Mouse (Mus musculus) layer of hippocampus, postnatal 25 days (tissue): ENCODE results near the gene Olfr598. TPM values are rescaled to one million over a fixed set of nuclear protein-coding genes. Genes with fewer than 3 reads are reported as not detected.
"Not testable (repeated sequence)": the region's sequence is repeated elsewhere in the genome, so short reads cannot be mapped to it uniquely, and the experiment has no call there.

Experiments used
- DNase-seq, 2 experiments: peaks; one replicate each; pipeline ENCODE4 v3.0.0; 2022; ENCODE audit warnings: mixed read lengths in 2 of 2, low spot score in 1 of 2; ENCODE audit errors: extremely low spot score in 1 of 2
- total RNA-seq, 2 experiments: library from RNA; stranded (reverse); gene quantifications; 2 replicates each; pipeline ENCODE4 v1.2.3; 2021

Olfr598 gene
- total RNA-seq, result not detected

DNA sequence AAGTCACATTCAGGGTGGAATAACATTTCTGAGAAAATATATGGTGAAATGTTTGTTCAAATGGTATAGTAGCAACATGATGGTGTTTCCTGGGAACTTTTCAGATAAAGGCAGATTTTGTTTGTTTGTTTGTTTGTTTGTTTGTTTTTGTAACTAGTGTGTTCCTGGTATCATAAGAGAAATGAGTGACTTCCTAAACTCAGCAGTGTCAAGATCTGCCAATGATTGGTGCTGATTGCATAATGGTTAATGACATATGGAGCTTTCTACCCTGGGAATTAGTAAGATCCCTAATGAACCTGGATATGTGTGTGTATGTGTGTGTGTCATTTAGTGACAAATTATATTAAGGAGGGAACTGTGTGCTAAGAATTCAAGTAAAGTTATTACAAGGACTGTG, at the start of gene Olfr598:
Gene Olfr598, plus strand, starts transcription at position 301 of the 400 bp plus-strand sequence.
- no peak for DNase-seq

DNA sequence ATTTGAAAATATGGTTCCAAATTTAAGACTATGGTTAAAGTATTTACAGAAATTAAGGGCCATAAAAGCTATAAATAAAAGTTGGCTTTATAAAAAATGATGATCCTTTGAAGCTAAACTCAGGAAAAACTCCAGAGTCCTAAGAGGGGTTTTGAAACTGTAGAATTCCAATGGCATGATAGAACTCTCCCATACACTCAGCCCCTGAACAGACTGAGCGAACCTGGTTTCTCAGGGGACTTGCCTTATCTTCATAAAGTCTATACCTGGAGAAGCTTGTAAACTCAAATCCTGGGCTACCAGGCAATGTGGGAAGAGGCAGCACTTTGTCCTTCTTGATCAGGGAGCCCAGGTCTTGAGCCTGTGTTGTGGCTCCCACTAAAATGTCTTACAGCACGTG, 18.0 kb upstream of the Olfr598 start, which contains the start of gene Olfr596:
Gene Olfr596, plus strand, starts transcription at position 301 of the 400 bp plus-strand sequence.
- not testable (repeated sequence) for DNase-seq

GRCm38 (mm10) chr7:103316015-103316414, 7.4 kb upstream of the Olfr598 start, which contains the start of gene Olfr597:
Gene Olfr597 (plus strand): TSS chr7:103316315.
- DNase-seq, result not testable (repeated sequence)

DNA sequence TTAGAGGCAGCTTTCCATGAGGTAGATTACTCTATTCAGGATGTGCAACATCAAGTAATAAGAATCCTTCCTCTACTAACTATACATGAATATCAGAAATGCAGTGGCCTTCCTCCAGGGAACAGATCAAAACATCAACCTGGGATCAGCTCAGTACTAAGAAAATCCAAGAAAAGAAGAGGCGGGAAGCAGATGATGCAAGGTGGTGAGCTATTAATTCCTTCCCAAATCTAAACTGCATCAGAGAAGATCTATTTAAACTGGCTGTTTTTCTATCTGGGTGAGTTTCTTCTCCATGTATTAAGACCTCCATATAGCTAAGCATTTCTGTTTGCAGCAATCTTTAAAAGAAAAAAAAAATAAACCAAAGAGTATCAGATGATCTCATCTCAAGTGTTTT, 12.2 kb downstream of the Olfr598 start, which contains the start of gene Olfr599:
Gene Olfr599, plus strand, starts transcription at position 301 of the 400 bp plus-strand sequence.
- DNase-seq, result no peak

DNA sequence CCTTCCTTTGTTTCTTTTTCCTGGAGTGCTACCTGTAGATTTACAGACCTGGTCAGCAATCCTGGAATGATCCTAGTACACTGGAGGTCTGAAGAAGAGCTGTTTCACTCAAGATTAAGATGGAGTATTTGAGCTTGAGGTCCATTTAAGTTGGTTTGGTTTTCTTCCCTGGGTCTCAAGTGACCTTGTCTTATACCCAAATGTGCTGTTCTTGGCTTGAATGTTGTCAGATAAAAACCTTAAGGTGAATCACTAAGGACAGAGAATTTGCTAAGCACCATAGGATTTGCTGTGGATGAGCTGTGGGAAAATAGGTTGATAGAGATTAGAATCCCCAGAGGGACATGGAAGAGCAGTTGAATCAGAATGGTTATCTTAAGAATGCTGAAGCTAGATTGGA, 26.2 kb downstream of the Olfr598 start, which contains the start of gene Olfr600:
Gene Olfr600, minus strand, starts transcription at position 101 of the 400 bp plus-strand sequence.
- DNase-seq, result no peak

- no peak for DNase-seq
These were observed 39.2 kb downstream of the Olfr598 start, which contains the start of gene Olfr601 for GRCm38 (mm10) chr7:103362555-103362954. Gene Olfr601 (minus strand): TSS chr7:103362655.

Other genes starting within 250 kb of the Olfr598 start
- not detected for gene Olfr584, start 241.7 kb upstream of the Olfr598 start, total RNA-seq
- gene Olfr585, start 225.8 kb upstream of the Olfr598 start, total RNA-seq, result not detected
- gene Olfr586, start 197.9 kb upstream of the Olfr598 start, total RNA-seq, result not detected
- not detected for gene Olfr588-ps1, start 182.7 kb upstream of the Olfr598 start, total RNA-seq
- gene Olfr589, start 167.2 kb upstream of the Olfr598 start, total RNA-seq, result not detected
- not detected for gene Olfr591, start 145.2 kb upstream of the Olfr598 start, total RNA-seq
- not detected for gene Olfr592, start 138.8 kb upstream of the Olfr598 start, total RNA-seq
- gene Olfr593, start 111.7 kb upstream of the Olfr598 start, total RNA-seq, result not detected
- not detected for gene Olfr594, start 106.6 kb upstream of the Olfr598 start, total RNA-seq
- not detected for gene Usp17ld, start 71.1 kb upstream of the Olfr598 start, total RNA-seq
- not detected for gene Olfr596, start 17.9 kb upstream of the Olfr598 start, total RNA-seq
- gene Olfr597, start 7.3 kb upstream of the Olfr598 start, total RNA-seq, result not detected
- not detected for gene Olfr599, start 12.3 kb downstream of the Olfr598 start, total RNA-seq
- gene Olfr600, start 26.1 kb downstream of the Olfr598 start, total RNA-seq, result not detected
- not detected for gene Olfr601, start 39.1 kb downstream of the Olfr598 start, total RNA-seq
- not detected for gene Olfr603, start 62.6 kb downstream of the Olfr598 start, total RNA-seq
- gene Usp17lc, start 91.5 kb downstream of the Olfr598 start, total RNA-seq, result not detected
- not detected for gene Olfr605, start 121.9 kb downstream of the Olfr598 start, total RNA-seq
- gene Olfr606, start 125.5 kb downstream of the Olfr598 start, total RNA-seq, result not detected
- gene Olfr607, start 140.6 kb downstream of the Olfr598 start, total RNA-seq, result not detected
- gene Olfr608, start 146.3 kb downstream of the Olfr598 start, total RNA-seq, result not detected
- gene Olfr609, start 174.5 kb downstream of the Olfr598 start, total RNA-seq, result not detected
- not detected for gene Olfr610, start 188.6 kb downstream of the Olfr598 start, total RNA-seq
- gene Olfr611, start 197.3 kb downstream of the Olfr598 start, total RNA-seq, result not detected
- gene Olfr612, start 219.1 kb downstream of the Olfr598 start, total RNA-seq, result not detected
- not detected for gene Olfr613, start 224.5 kb downstream of the Olfr598 start, total RNA-seq
- gene Olfr615, start 232.5 kb downstream of the Olfr598 start, total RNA-seq, result not detected
- not detected for gene Olfr616, start 245.6 kb downstream of the Olfr598 start, total RNA-seq
- not detected for gene Olfr617, start 249.5 kb downstream of the Olfr598 start, total RNA-seq